Mouse (Mus musculus) adipocyte (in vitro differentiated cells): ENCODE results near the gene Dnah11.

Source experiments
- DNase-seq: peaks from one replicate; pipeline ENCODE4 v3.0.0-alpha.2; 2016; ENCODE audit warnings: low spot score

Dnah11 gene

GRCm38 (mm10) chr12:118085291-118085690, 113.6 kb downstream of the Dnah11 start:
- DNase-seq, result no peak

GRCm38 (mm10) chr12:118084806-118085205, 114.0 kb downstream of the Dnah11 start:
- DNase-seq, result no peak

DNA sequence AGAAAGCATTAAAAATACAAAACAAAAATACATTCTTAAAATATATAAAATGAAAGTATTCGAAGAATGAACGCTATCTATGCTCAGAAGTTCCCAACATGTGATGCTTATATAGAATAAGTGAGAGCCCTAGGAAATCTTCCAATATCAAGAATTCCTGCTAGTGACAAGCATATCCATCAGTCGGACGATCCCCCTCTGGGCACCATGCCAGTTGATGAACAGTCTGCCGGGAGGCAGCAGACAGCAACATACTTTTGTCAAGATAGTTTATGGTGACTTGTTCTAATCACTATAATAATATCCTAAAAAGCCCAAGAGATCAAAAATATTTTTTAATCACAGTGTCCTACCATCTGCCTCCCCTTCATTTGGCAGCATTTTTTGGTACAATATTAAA, 114.7 kb downstream of the Dnah11 start:
- DNase-seq, result no peak

DNA sequence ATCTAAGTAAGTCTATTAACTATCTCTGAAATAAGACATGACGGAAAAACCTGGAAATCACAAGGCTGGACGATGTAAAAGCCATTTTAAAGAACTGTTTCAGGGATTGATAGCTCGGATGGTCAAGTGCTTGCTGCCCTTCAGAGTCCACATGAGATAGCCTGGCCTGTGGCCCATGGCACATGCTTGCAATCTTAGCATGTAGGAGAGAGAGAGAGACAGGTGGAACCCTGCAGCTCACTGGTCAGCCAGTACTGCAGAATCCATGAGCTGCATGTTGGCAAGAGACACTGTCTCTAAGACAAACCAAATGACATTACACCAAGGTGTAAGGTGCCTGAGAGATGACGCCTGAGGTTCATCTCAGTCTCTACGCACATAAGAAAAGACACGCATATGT, 118.4 kb downstream of the Dnah11 start:
- no peak for DNase-seq

GRCm38 (mm10) chr12:118078434-118078989, 120.3 kb downstream of the Dnah11 start:
- no peak for DNase-seq

GRCm38 (mm10) chr12:118076802-118077201, 122.0 kb downstream of the Dnah11 start:
- no peak for DNase-seq

- DNase-seq, result no peak
These were observed 126.5 kb downstream of the Dnah11 start for GRCm38 (mm10) chr12:118072181-118072872.

DNA sequence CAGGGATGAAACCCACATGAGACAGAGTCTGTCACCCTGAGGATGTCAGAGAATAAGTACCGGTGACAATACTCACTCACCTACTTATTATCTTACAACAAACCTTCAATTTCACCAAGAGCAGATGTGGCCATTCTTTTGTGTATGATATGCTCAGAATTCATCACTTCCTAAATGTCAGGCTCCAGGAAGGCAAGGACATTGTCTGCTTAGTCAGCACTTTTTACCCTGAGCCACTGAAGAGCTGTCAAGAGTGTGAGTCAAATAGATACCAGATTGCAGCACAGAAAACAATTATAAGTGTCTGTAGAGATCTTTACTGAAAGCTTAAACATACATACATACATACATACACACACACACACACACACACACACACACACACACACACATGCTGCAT, 127.2 kb downstream of the Dnah11 start:
- DNase-seq, result no peak

GRCm38 (mm10) chr12:118068785-118069184, 130.1 kb downstream of the Dnah11 start:
- no peak for DNase-seq

DNA sequence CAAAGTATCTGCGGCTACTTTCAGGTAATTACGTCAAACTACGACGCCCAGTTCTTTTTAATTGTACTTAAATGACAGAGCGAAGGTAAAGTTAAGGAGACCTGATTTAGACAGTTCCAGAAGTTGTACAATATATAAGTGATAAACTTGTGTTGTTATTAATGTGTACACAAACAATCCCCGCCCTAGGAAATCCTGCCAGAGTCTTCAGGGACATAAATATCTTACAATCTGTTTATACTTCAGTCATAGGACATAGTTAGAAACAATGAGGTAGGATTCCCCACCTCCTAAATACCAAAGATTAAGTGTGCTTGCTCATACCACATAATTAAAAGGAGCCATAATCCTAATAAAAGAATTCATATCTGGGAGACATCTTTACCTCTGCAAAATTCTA, 136.5 kb downstream of the Dnah11 start:
- no peak for DNase-seq

DNA sequence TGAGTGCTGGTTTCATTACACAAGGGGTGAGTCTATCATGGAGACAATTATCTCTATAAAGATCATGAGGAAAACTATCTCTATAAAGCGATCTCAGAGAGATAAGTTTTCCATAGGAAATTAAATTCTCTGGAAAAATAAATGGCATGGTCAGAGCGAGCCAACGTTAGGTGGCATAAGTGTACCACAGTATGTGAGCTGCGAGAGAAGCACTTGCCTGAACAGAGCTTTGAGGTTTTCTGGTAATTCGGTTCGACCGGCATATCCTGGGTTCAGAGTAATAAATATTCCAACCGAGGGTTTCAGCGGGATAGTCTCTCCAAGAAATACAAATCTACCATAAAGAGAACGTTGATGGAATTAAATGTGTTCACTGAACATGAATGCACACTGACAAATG, 142.0 kb downstream of the Dnah11 start:
- DNase-seq, result peak; percentile 30

- no peak for DNase-seq
These were observed 153.5 kb downstream of the Dnah11 start for GRCm38 (mm10) chr12:118045381-118045780.

GRCm38 (mm10) chr12:118043130-118043647, 155.7 kb downstream of the Dnah11 start:
- no peak for DNase-seq

DNA sequence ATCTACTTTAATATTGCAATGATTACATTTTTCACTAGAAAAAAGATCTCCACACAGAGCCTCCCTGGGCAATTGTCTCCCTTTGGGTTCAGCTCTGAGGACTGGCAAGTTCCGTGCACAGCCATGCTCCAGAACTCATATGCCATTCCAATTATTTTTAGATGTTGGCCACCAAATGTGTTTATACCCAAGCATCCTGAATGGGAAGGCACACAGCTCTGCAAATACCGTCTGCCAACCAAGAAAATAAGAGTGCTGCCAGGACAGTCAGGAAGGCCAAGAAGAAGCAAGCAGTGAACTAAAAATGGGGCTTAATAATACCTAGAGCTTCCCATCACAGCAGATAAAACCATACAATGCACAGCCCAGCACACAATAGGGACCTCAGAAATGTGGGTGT, 156.6 kb downstream of the Dnah11 start:
- DNase-seq, result no peak

GRCm38 (mm10) chr12:118034990-118035389, 163.9 kb downstream of the Dnah11 start:
- peak; percentile 3 for DNase-seq

GRCm38 (mm10) chr12:118025771-118026170, 173.1 kb downstream of the Dnah11 start:
- no peak for DNase-seq

DNA sequence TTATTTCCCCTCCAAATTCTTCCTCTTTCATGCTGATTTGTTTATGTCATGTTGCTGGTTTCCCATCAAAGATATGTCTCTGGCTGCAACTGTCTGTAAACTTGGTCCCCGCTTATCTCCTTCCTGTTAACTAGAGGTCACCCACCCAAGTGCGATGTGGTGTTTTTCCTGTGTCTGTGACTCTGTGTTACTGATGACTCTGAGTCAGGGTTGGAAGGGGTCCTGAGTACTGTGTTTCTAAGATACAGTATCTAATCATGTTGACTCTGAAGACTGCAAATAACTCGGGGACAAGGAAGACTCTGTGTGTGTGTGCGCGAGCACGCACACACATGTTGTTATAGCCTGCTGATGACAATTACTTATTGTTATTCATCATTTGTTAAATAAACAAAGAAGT, 179.9 kb downstream of the Dnah11 start:
- DNase-seq, result no peak

- no peak for DNase-seq
These were observed 185.0 kb downstream of the Dnah11 start for GRCm38 (mm10) chr12:118013872-118014271.

- no peak for DNase-seq
These were observed 186.9 kb downstream of the Dnah11 start for GRCm38 (mm10) chr12:118011921-118012320.

DNA sequence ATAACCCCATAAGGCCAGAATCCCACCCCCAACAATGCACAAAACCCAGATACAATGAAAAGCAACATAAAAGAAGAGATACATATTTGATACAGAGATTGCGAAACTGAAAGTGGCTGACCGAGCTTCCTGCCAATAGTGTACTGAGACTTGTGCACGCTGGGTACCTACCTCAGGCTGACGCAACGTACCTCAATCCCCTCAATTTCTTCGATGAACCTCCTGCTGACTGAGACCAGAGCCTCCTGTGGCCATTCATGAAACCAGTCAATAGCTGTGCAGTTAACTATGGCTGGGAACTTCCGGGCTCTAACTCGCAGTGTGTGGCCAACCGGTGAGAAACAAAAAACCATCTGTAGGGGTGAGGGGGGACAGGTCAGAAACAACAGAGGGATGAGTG, 203.9 kb downstream of the Dnah11 start:
- DNase-seq, result no peak

DNA sequence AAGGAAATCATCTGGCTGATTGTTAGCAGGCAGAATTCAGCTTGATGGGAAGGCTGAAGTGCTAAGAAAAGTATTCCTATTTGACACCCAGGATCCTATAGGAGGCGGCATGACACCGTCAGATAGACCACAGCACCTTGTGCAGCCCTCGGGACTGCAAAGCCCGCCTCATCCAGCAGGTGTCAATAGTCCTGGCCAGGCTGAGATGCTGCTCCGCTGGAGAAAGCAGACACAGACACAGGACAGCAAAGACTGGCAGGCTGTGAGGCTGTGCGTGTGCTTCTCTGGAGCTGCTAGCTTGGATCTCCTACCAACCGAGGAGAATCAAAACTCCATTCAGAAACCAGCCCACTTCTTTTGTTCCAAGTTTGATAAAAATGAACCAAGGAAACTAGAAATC, 205.3 kb downstream of the Dnah11 start:
- peak; percentile 43 for DNase-seq

GRCm38 (mm10) chr12:117989018-117989828, 209.6 kb downstream of the Dnah11 start:
- no peak for DNase-seq

DNA sequence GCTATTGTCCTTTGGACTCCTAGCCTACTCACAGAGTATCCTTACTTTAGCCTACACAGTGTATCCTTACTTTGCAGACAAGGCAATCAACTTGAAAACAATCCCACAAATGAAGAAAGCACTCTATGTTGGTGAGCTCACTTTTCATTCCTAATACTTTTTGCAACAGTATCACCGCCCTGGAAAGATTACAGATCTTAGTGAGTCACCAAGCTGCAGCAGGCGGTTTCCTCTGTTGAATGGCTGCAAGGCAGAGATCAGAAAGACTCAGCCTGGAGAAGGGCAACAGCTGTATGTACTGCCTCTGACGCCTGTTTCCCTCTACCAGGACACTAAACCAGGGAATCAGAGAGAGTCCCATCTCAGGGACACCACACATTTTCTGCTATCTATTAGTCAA, 218.5 kb downstream of the Dnah11 start:
- no peak for DNase-seq
